Mouse (Mus musculus) cerebellum, adult 2 months (tissue): ENCODE measurements around the gene Gm44502.

Experiments
- CTCF ChIP-seq: fragments of 200-500 bp; IDR thresholded peaks from 2 replicates; pipeline ENCODE4 v1.5.1; 2011; ENCODE audit warnings: low read depth, mild to moderate bottlenecking, control low read depth, low read length, moderate library complexity, borderline replicate concordance; ENCODE audit not compliant: insufficient read depth
- POLR2A ChIP-seq: fragments of 200-500 bp; IDR thresholded peaks from 2 replicates; pipeline ENCODE4 v1.6.1; 2011; ENCODE audit warnings: low read length, control low read depth, borderline replicate concordance; ENCODE audit not compliant: insufficient read depth

DNA sequence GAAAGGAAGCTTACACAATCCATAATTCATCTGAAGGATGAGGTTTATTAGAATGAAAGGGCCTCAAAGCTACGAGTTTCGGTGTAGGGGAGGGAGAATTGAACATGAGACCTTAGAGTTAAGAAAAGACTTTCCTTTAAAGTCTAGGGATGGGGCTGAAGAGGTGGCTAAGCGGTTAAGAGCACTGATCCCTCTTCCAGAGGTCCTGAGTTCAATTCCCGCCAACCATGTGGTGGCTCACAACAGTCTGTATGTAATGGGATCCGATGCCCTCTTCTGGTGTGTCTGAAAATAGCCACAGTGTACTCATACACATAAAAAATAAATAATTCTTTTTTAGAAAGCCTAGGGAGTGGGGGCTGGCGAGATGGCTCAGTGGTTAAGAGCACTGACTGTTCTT is 845 bp upstream of the Gm44502 start:
- TF ChIP-seq POLR2A, result no peak
- peak; percentile 33; the same call in 1 of the 2 replicates for TF ChIP-seq CTCF
